Mouse (Mus musculus) spleen, adult 2 months (tissue): ENCODE data around the gene Fcamr. TPM values are rescaled to one million over a fixed set of nuclear protein-coding genes. Genes with fewer than 3 reads are reported as not detected.
A peak's percentile ranks its signal among the peaks of the same experiment; 100 is the strongest.

ENCODE experiments used
- DNase-seq, 2 experiments: peaks; one replicate each; pipeline versions ENCODE4 v3.0.0 to v3.0.0-alpha.2; 2012 to 2021; ENCODE audit warnings: low spot score in 2 of 2, low read depth in 1 of 2
- H3K27ac ChIP-seq: fragments of 200-500 bp; 2 replicates; pipeline ENCODE4 v1.5.1; 2012; ENCODE audit warnings: low read length, inconsistent platforms; ENCODE audit not compliant: insufficient read depth
- H3K27me3 ChIP-seq: fragments of 200-500 bp; 2 replicates; pipeline ENCODE4 v1.6.1; 2012; ENCODE audit warnings: mild to moderate bottlenecking, moderate library complexity, low read length, inconsistent platforms; ENCODE audit not compliant: control insufficient read depth, insufficient read depth
- H3K36me3 ChIP-seq: fragments of 200-500 bp; 2 replicates; pipeline ENCODE4 v1.6.1; 2012; ENCODE audit warnings: mild to moderate bottlenecking, low read length, inconsistent platforms; ENCODE audit not compliant: control insufficient read depth, insufficient read depth
- H3K4me1 ChIP-seq: fragments of 200-500 bp; 2 replicates; pipeline ENCODE4 v1.6.1; 2011; ENCODE audit warnings: inconsistent platforms; ENCODE audit not compliant: control insufficient read depth, insufficient read depth, insufficient read length
- H3K4me3 ChIP-seq: fragments of 200-500 bp; 2 replicates; pipeline ENCODE4 v1.5.1; 2011; ENCODE audit warnings: mild to moderate bottlenecking, inconsistent platforms; ENCODE audit not compliant: insufficient read depth, insufficient read length; ENCODE audit errors: extremely low read depth
- CTCF ChIP-seq: fragments of 200-500 bp; IDR thresholded peaks from 2 replicates; pipeline ENCODE4 v1.5.1; 2011; ENCODE audit warnings: mild to moderate bottlenecking, inconsistent platforms; ENCODE audit not compliant: insufficient read depth, insufficient read length, insufficient replicate concordance; ENCODE audit errors: extremely low read depth
- POLR2A ChIP-seq: fragments of 200-500 bp; IDR thresholded peaks from 2 replicates; pipeline ENCODE4 v1.6.1; 2011; ENCODE audit warnings: low read depth, low read length, inconsistent platforms
- WGBS: fragments of 180-500 bp; shearing (Covaris S2); methylation state at CpG from one replicate; pipeline ENCODE4 v1.1.7; 2018; 5-methylcytosine and 5-hydroxymethylcytosine counted together
- polyA plus RNA-seq: library from polyadenylated mRNA; depleted of rRNA; stranded (reverse); fragments of >200 nt; gene quantifications from 2 replicates; pipeline ENCODE4 v1.2.3, GENCODE M21; 2012

Gene Fcamr
- polyA plus RNA-seq, 1 experiment, result 0.67 TPM

DNA sequence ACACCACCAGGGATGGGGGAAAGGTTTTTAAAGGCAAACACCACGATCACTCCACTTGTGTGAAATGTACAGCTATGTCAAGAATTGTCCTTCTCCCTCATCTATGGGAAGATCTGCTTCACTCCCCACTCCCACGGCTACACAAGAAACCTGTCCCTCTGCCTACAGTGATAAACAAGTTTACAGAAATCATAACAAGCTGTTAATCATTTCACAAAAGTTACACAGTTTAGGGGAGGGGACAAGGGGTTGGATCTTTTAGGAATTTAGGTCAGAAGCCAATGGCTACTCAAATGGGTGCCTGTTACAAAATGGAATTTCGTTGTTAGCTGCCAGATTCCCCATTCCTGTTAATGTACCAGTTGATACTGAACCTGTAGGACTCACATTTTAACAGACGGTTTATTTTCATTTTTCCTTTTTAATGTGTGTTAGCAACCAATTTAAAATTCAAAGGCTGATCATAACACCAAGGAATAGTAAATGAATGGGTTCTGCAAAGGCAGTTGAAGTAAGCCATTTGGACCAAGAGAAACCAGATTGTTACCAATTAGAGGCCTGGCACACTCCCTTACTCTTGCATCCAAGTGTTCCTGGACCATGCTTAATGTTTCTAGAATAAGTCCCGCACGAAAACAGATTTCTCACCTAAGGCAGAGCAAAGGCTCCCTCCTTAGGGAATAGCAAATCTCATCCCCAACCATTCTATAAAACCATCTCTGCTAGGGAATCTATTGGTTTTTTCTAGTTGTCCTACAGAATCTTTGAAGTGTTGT, 34.6 kb downstream of the Fcamr start:
- 87% methylated on average over 6 of the region's 6 CpGs for WGBS
- no peak for DNase-seq
- no peaks in the 10 kb centered on the region for H3K27me3 ChIP-seq
- H3K4me3 ChIP-seq, result no peak overlapping the region
- TF ChIP-seq CTCF (no peak), POLR2A (no peak)
- no peaks in the 10 kb centered on the region for H3K36me3 ChIP-seq
- H3K4me1 ChIP-seq, result peaks cover 3% of the 10 kb centered on the region; the same call in 1 of the 2 replicates
- no peak overlapping the region for H3K27ac ChIP-seq

DNA sequence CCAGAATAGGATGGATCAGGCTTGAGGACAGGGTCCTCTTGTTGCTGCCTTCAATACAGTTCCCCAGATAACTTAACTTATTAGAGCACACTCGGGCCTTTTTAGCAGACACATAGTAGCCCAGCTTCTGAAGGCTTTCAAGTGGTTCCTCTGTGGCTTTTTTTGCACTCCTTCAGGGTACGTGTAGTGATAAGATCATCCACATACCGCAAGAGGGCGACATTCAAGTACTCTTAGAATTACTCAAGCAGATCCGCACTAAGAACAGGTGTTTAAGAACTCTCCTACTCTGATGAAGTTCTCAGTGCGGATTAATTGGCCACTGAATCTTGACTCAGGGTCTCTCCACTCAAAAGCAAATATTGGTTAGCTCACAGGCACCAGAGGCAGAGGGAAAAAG, 37.6 kb downstream of the Fcamr start:
- WGBS, result 13% methylated on average over 6 of the region's 6 CpGs
- Histone ChIP-seq H3K27ac (peak overlapping the region; percentile 36; the same call in 1 of the 2 replicates), H3K4me1 (peaks cover 3% of the 10 kb centered on the region; the same call in 1 of the 2 replicates), H3K36me3 (no peaks in the 10 kb centered on the region), H3K27me3 (no peaks in the 10 kb centered on the region), H3K4me3 (no peak overlapping the region)
- TF ChIP-seq CTCF, result no peak
- no peak for TF ChIP-seq POLR2A
- DNase-seq, result peak; percentile 74 to 79

DNA sequence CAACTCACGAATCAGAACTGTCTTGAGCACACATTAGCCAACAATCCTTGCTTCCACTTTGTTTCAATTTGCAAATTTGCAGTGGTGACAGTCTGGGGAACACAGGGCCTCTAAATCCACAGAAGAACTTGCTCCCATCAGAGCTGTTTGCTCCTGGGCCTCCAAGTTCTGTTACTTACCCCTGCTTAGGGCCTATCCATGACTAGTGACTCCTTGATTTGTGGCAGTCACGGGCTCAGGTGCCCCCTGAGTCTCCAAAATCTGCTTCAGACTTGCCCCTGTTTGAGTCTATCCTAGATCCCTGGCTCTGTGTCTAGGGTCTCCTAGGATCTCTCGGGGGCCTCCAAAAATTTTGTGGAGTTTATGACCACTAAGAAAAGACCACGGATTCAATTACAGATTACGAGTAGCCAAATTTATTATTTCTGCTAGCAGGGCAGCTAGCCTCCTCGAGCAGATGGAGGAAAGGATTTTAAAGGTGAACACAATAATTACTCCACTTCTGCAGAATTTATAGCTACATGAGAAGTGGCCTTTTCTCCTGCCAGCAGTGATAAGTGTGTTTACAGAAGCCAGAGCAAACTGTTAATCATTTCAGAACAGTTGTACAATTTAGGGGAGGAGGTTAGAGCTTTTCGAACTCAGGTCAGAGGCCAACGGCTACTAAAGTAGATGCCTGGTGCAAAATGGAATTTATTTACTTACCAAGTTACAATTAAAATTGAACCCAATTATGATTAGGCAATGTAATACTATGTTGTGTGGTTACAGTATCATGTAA, 40.1 kb downstream of the Fcamr start:
- no peaks in the 10 kb centered on the region for H3K27me3 ChIP-seq
- no peak for DNase-seq
- no peaks in the 10 kb centered on the region for H3K36me3 ChIP-seq
- no peak for TF ChIP-seq CTCF
- TF ChIP-seq POLR2A, result no peak
- H3K27ac ChIP-seq, result no peak overlapping the region
- H3K4me3 ChIP-seq, result no peak overlapping the region
- WGBS, result 75% methylated on average over 8 of the region's 8 CpGs
- peaks cover 3% of the 10 kb centered on the region; the same call in 1 of the 2 replicates for H3K4me1 ChIP-seq

DNA sequence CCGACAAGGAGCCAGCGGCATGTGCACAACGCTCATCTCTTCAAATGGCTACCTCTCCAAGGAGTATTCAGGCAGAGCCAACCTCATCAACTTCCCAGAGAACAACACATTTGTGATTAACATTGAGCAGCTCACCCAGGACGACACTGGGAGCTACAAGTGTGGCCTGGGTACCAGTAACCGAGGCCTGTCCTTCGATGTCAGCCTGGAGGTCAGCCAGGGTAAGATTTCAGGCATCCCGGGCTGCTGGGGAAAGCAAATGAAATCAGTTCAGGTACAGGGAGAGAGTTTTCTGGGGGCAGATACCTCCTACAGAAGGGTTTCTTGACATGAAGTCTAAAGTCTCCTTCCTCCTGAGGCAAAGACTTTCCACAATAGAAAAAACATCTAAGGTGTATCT, 40.9 kb downstream of the Fcamr start:
- no peak for DNase-seq
- H3K4me3 ChIP-seq, result no peak overlapping the region
- no peaks in the 10 kb centered on the region for H3K27me3 ChIP-seq
- no peak overlapping the region for H3K27ac ChIP-seq
- no peaks in the 10 kb centered on the region for H3K36me3 ChIP-seq
- TF ChIP-seq CTCF (no peak), POLR2A (no peak)
- peaks cover 3% of the 10 kb centered on the region; the same call in 1 of the 2 replicates for H3K4me1 ChIP-seq
- WGBS, result 91% methylated on average over 7 of the region's 7 CpGs

DNA sequence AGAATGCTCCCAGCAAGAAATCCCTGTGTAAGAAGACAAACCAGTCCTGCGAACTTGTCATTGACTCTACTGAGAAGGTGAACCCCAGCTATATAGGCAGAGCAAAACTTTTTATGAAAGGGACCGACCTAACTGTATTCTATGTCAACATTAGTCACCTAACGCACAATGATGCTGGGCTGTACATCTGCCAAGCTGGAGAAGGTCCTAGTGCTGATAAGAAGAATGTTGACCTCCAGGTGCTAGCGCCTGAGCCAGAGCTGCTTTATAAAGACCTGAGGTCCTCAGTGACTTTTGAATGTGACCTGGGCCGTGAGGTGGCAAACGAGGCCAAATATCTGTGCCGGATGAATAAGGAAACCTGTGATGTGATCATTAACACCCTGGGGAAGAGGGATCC, 43.8 kb downstream of the Fcamr start:
- Histone ChIP-seq H3K27me3 (no peaks in the 10 kb centered on the region), H3K4me3 (no peak overlapping the region), H3K4me1 (peaks cover 18% of the 10 kb centered on the region), H3K36me3 (no peaks in the 10 kb centered on the region), H3K27ac (no peak overlapping the region)
- DNase-seq, result no peak
- 94% methylated on average over 7 of the region's 7 CpGs for WGBS
- TF ChIP-seq CTCF (no peak), POLR2A (no peak)

DNA sequence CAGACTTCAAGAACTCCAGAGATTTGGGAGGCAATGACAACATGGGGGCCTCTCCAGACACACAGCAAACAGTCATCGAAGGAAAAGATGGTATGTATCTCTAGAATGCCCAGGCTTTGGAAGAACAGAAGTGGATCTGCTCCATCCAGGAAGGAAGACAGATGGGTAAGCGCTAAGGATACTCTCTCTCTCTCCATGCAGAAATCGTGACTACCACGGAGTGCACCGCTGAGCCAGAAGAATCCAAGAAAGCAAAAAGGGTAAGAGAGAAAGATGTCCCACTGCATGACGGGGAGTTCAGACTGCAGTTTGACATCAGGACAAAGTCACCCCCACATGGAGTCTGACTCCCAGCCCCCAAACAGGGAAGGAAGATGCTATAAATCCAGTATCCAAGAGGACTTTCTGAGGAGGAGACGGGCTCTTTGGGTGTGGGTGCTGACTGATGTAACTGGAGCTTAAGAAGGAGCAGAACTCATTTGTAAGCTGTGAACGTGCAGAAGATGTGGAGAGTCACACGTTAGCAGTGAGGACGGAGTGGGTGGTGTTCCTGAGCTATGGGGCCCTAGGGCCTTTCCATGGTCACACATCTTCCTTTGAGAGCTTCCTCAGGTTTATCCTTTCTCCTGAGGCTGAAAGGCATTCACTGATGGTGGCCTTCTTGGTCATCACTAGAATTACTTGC, 49.0 kb downstream of the Fcamr start:
- no peak overlapping the region for H3K4me3 ChIP-seq
- WGBS, result 82% methylated on average over 10 of the region's 10 CpGs
- no peak for DNase-seq
- H3K27ac ChIP-seq, result peak overlapping the region; percentile 93
- H3K27me3 ChIP-seq, result no peaks in the 10 kb centered on the region
- H3K36me3 ChIP-seq, result no peaks in the 10 kb centered on the region
- TF ChIP-seq CTCF (no peak), POLR2A (no peak)
- peaks cover 30% of the 10 kb centered on the region for H3K4me1 ChIP-seq
